Mouse (Mus musculus) cerebellum, adult 11-12 months (tissue): ENCODE results near the gene Grm1.

Experiments
- DNase-seq: peaks from one replicate; pipeline ENCODE4 v3.0.0; 2022

Gene Grm1

DNA sequence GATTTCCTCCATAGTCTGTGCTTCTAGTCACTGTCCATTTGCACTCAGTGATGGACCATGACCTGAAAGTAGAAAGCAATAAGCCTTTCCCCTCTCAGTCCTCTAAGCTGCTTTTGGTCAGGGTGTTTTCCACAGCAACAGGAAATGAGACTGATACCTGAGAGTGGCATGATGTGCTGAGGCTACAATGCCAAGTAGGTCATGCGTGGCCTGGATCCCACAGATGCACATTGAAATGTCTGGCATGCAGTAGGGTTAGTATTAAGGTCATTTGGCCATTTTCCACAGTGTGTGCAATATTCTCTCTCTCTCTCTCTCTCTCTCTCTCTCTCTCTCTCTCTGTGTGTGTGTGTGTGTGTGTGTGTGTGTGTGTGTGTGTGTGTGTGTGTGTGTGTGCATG, 254.8 kb downstream of the Grm1 start:
- peak; percentile 37 for DNase-seq

DNA sequence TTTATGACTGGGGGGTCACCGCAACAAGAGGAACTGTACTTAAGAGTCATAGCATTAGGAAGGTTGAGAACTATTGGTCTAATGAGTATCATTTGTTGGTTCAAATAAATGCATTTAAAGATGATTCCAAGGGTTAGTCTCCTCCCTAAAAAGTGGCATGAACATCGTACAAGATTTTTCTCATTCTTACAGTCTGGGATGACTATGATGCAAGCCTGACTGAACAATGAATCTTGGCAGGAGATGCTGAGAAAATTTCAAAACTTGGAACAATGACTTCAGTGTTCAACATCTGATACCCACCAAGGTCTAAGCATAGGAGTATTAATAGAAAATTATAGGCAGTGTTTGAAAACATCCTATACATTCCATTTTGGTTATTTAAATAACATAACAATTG, 264.1 kb downstream of the Grm1 start:
- no peak for DNase-seq

DNA sequence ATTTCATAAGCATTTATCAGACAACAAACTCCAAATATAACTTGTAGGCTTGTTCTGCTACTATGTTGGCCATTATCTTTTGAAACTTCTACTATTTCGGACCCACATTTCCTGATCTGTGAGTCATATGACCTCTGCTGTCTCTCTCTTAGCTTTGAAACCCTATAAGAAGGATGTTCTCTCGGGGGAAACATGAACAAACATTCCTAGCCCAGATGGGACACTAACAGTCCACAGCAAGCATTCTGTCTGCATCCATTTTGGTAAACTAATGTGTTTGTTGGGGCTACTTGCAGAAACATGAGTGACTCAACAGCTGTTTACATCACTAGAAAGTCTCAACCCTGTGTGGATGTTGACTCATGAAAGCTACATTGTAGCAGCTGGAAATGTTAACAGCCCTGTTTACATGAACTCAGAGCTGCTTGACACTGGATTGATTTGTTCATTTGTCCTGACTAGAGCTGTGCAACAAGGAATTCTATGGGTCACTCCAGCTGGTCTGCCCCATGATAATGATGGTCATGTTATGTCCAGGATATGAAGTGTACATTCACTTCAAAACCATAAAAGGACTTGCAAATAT, 267.4 kb downstream of the Grm1 start:
- DNase-seq, result no peak

DNA sequence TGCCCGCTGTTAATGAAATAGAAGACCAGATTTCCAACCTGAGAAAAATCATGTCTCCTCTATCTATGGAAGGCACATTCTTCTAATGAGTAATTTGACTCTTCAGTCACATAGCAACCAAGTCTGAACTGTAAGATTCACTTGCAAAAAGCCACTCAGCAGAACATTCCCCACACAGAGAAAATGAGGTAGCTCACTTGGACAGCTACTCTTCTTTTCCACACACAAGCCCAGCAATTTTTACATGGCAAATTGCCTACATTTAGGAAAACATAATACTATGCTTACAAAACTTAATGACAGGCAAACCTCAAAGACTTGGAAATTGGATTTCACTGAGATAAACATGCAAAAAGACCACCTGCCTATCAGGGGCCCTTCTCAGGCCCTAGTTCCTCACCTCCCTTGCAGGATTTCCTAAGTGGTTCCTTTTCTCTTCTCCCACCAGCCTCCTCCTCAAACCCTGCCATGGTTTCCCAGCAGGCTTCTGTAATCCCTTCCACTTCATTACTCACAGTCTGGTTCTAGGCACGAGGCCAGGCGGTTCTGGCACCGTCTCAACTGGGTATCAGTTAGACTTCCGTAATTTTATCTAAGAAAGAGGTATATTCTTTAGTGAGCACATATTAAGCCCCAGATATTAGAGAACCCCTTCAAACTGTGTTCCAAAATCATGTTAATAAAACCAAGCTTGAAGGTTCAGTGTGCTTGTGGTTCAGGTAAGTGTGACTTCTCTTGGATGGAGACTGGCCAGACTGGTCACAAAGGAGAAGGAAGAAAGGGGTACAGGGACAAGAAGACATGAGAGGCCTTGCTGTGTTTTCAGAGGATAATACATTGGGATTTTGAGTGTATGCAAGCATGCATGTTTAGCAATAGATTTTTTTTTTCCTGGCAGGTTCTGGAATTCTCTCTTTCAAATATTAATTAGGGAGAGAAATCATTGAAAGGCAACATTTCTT, 269.1 kb downstream of the Grm1 start:
- peak; percentile 91 for DNase-seq

DNA sequence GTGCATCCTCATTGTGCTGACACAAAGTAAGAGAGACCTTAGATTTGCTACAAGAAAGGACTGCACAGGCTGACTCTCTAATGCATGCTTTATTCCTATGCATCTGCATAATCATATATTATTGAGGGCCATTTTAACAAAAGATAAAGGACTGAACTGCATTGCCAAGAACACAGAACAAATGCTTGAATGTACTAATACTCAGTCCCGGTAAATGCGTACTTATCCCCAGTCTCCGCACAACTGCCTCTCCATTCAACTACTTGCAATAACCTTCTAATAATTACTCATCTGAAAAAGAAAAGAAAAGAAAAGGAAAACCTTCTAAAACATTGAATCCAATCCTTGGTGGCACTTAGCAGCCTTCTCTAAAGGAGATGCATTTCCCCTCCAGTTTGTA, 272.4 kb downstream of the Grm1 start:
- no peak for DNase-seq

DNA sequence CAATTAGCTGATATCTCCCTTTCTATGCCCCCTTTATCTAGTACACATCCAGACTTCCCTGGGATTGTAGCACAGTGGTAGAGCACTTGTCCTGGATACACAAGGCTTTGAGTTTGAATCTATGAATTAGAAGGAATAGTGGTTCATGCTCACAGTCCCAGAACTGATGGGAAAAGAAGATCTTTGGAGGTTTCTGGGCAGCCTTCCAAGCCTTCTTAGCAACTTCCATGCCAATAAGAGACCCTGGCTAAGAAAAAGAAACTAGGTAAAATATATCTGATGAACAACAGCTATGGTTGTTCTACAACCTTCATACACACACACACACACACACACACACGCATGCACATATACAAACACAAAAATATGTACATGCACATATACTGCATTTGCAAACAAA, 286.8 kb downstream of the Grm1 start:
- DNase-seq, result no peak

DNA sequence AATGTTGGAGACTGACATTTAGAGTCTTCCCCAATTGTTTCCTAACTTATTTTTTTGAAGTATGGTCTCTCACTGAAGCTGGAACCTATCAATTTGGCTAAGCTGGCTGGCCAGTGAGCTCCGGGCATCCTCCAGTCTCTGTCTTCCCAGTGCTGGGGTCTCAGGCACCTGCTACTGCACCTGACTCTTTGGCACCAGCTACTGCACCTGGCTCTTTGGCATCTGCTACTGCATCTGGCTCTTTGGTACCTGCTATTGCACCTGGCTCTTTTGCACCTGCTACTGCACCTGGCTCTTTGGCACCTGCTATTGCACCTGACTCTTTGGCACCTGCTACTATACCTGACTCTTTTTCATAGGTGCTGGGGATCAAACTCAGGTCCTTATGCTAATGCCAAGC, 291.7 kb downstream of the Grm1 start:
- DNase-seq, result peak; percentile 75

DNA sequence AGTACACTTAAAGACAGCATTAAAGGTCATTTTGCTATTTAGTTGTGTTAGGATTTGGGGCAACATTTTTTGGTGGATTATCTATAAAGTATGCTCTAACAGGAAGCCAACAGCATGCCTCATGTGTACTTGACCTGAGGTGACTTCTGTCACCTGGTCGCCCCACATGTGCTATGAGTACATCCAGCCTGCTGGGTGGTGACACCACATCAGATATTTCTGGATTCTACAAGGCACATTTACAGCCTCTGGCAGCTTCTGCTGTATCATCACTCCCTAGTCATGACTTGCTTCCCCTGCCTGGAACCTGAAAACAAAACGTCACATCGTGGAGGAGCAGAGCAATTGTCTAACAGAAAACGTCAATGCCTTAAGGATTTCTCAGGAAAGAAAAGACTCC, 292.2 kb downstream of the Grm1 start:
- DNase-seq, result peak; percentile 19

DNA sequence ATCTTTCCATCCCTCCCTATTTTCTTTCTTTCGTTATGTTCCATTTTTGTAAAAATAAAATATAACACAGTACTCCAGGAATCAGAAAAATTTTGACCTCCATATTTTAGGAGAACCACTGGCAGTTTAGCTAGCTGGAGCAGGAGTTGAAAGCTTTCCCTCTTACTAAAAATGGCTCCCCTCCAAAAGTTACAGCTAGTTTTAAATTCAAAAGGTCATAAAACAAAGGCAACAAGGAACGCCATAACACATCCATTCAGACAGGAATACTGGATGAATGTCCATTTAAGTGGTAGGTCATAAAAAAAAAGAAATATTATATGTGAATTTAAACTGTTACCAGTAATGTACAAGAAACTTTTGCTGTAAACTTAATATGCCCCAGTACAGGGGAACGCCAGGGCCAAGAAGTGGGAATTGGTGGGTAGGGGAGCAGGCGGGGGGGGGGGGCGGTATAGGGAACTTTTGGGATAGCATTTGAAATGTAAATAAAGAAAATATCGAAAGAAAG, 294.2 kb downstream of the Grm1 start:
- DNase-seq, result no peak

DNA sequence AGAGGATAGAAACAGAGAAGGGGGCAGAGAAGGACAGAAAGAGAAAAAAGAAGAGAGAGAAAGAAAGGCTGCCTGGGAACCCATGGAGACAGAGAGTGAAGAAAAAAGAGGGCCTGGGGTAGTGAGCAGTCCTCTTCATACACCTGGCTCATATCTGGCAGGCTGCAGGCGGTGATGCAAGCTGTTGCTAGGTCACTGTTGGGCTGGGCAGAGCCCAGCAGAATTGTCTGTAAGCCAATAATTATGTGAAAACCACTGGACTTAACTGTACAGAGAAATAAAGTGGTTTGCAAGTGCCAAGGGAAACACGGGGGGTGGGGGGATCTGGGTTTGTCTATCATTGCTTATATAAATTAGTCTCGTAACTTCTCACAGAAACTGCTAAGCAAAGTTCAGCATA, 297.0 kb downstream of the Grm1 start:
- no peak for DNase-seq

DNA sequence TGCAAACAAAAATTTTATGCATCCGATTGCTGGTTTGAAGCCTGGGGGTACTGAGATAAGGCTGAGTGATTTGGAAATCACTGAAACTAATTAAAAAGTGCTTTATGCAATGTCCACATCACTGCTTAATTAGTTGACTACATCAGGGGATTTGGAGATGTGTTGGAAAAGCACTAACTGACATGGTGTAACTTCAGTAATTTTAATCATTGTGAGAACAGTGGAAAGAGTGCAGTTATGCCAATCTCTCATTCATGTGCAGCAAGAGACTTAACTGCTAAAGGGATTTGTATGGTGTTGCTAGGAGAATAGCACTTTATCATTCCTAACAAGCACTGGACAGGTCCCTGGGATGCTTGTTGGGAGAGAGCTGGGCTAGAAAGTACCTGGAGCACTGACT, 307.3 kb downstream of the Grm1 start:
- no peak for DNase-seq

DNA sequence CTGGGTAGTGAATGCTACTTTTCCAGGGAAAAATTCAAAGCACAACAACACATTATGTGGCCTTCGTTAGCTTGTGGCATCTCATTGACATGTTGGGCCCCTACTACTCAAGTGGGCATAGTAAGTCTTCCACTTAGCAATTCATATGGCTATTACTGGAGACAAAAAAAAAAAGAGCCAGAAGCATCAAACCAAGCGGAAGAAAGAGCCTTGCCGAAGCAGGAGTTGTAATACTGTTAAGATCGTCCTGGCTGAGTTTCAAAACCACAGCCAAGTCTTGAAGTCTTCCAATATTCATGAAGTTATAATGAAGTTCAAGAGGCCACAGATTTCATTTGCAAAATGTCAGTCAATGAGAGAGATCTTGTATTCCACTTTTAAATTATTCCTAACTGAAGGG, 319.1 kb downstream of the Grm1 start:
- no peak for DNase-seq

DNA sequence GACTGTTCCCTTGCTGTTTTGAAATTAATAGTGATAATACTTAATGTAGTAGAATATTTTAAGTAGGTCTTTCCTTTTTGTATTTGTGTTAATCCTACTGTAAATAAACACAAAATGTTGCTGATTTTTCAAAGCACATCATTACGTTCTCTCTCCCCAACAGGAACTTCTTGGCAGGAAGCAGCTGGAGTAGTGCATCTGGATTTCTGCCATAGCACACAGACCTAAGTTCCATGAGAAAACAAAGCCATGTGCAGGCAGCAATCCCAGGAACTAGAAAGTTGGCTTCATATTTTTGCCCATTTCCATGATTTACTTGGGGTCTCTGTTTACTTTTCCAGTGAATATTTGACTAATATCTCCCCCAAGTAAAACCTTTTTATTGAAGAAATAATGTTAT, 320.9 kb downstream of the Grm1 start:
- no peak for DNase-seq

DNA sequence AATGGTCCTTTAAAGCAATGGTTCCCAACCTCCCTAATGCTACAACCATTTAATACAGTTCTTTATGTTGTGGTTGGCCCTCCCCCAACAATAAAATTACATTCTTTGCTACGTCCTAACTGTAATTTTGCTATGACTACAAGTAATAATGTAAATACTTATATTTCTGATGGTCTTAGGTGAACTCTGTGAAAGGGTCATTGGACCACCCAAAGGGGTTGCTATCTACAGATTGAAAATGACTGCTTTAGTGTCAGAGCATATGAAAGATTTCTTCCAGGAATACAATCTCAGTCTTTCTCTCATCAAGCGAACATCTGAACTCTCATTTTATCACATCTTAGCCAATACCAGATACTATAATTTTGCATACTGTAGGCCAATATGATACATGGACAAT, 321.4 kb downstream of the Grm1 start:
- no peak for DNase-seq

DNA sequence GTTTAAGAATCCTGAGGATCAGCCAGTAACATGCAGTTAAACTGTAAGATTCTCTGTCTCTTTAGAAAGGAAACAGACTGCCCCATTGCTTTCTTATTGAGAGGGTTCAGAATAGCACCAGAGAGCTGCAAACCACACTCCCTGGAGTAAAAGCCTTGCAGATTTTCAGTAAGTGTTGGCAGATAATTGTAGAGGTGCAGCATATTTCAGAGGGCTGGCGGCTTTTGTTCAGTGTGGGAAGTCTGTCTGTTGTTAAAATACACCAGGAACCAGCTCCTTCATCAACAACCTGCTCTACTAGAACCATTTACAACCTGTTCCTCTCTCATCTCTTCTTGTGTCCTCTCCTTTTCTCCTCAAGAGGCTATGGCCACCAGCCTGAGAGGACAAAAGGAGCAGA, 331.1 kb downstream of the Grm1 start:
- DNase-seq, result no peak

DNA sequence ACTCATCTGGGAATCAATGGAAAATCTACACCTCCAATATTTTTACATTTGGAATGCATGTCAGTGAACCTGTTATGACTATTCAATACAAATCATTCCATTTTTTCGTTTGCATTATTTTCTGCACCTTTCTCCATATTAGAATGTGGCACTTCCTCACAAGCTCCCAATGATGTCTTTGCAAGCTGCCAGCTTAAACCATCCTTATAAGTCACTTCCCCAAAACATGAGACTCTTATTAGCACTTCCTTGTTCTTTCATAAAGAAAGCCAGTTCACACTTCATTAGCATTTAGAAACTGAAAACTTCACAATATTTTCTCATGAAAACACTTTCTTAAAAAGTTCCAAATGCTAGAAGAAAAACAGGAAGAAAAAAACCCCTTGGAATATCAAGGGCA, 338.1 kb downstream of the Grm1 start:
- DNase-seq, result no peak

DNA sequence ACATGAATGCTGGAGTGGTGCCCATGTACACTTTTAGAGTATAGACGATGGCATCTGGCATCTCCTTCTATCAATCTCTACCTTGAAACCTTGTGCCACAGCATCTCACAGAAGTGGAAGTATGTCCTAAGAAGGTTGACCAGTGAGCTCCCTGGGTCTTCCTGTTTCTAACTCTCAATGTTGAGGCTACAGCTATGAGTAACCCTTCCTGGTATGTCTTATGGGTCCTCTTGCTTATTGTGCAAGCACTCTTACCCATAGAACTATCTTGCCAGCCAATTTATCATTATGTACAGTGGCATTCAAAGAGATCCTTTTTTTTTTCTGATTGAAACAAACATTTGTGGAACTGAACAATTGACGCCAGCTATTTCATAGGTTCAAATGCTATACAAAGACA, 340.0 kb downstream of the Grm1 start:
- no peak for DNase-seq

DNA sequence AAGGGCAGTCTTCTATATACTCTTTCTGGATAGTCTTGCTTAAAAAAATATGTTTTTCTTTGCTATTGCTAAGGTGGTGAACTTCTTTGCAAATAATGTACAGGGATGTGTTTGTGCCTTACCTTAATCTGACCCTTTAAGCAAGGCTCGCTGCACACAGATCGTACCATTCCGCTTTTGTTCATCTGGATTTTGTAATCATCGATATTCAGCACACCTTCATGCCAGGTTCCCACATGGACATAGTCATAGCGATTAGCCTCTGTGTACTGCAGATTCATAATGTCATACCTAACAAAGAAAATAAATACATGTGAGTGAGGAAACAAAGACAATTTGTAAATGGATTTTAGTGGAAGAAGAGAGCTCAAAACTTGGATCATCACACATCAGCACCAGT, 340.8 kb downstream of the Grm1 start:
- no peak for DNase-seq

DNA sequence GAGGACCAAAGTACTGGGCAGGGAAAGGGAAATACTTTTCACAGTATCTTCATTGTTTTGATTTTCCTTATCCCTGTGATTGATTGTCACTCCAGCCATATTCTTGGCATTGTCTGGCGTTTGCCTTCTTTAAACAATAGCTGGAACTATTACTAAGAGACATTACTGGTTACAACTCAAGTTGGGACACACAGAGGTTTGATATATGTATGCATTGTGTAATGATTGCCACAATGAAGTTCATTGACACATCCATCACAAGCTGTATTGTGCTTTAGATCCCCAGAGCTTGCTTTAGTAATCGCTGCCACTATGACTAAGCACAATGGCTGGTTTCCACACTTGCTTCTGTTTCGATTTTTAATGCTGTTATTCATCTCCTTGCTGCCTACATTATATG, 341.4 kb downstream of the Grm1 start:
- no peak for DNase-seq

DNA sequence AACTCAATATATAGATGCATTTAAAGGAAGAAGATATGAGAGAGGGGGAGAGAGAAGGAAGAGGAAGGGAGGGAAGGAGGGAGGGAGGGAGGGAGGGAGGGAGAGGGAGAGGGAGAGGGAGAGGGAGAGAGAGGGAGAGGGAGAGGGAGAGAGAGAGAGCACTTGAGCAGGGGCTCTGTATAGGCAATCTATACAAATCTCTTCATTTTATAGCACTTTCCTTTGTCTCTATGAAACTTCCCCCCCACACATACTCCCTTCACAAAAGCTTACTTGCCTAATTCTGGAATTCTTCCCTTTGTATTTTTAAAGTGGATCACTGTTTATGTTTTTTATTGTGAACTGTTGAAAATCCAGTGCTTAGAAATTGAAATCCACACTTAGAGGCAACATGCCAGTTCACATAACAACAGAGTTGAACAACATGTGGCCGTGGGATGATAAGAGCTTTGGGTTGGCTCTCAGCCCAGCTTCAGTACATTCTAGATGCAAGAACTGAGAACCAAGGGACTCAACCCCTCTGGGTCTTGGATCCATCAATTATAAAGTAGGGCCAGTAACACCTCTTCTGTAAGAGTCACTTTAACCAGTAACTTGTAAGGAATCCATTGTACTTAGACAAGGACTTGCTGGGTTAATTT, 345.0 kb downstream of the Grm1 start:
- DNase-seq, result no peak

DNA sequence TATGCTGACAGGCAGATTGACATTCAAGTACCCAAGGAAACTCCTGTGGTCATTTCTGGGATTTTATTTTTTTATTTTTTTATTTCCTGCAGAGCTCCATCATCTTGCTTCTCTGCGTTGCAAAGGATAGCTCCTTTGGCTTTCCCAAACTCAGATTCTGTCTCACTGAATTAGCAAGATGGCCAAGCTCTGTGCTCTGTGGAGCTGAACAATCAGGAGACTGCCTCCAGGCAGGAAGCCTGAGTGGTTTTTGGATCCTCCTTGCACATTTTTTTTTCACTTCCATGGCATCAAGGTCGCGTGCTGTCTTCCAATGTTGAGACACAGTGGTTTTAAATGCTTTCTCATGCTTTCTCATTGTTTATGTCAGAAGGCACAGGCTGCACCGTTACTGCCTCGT, 347.6 kb downstream of the Grm1 start:
- DNase-seq, result peak; percentile 35

DNA sequence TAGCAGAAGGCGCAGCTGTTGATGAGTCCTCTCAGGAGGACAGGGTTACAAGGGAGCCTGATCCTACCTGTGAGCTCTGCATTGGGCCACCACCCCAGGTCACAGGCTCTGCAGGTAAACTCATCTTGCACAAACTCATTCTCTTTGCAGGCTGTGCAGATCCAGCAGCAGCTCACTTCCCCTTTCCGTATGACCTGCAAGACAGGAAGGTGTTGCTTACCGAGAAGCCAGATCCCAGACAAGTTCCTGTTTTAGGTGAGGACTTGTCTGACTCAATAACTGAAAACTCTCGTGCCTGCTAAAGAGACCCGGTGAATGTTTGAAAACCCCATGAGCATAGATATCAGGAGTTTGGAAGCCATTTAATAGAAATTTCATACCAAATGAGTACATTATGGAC, 349.1 kb downstream of the Grm1 start:
- no peak for DNase-seq

DNA sequence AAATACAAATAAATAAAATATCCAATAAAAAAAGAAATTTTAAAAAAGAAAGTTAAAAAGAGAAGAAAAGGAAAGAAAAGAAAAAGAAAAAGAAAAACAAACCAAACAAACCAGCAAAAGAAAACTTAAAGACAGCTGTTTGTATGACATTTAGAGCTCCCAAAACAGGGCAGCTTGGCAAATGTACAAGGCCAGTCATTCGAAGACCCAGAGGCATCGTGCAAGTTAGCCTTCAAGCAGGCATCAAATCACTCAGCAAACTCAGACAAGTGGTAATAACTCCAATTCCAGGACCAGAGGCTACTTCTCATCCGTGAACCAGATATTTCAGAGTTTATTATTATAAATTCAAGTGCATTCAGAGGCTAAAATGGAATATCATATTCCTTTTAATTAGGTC, 355.7 kb downstream of the Grm1 start:
- DNase-seq, result no peak

DNA sequence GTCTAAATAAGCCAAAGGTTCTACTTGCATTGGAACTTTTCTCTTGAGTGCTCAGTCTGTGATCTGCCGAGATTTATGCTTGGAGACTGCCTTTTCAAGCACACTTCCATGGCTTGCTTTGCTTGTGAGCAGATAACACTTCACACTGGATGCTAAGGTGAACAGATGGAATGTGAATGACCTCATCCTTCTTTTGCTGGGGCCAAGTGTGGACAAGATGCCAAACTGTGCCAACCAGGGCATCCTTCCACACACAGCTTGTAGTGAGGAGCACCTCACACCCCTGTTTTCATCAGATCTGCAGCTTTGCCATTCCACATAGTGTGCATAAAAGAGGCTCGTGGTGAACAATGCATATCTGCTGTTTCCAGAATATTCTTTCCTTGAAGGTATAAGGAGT, 371.3 kb downstream of the Grm1 start:
- DNase-seq, result peak; percentile 93
